Mouse (Mus musculus) stomach, embryonic 14.5 days (tissue): ENCODE results near the gene Ercc6l2. TPM values are rescaled to one million over a fixed set of nuclear protein-coding genes. Genes with fewer than 3 reads are reported as not detected.

Source experiments
- ATAC-seq: fragments of 200-750 bp; cut with Nextera tagmentation; 2 replicates; pipeline ENCODE4 v1.8.0; 2017; ENCODE audit warnings: low read depth, moderate TSS enrichment; ENCODE audit not compliant: insufficient number of reproducible peaks, insufficient read depth, low FRiP score
- H3K27ac ChIP-seq: fragments of 300-500 bp; sonication (generic); 2 replicates; pipeline ENCODE4 v1.5.1; 2014; ENCODE audit warnings: mild to moderate bottlenecking, low read length, moderate library complexity, mixed read lengths
- H3K27me3 ChIP-seq: fragments of 300-500 bp; sonication (generic); 2 replicates; pipeline ENCODE4 v1.6.1; 2014; ENCODE audit warnings: low read length, control low read depth, mixed read lengths; ENCODE audit not compliant: control insufficient read depth, insufficient read depth
- H3K36me3 ChIP-seq: fragments of 300-500 bp; sonication (generic); 2 replicates; pipeline ENCODE4 v1.6.1; 2014; ENCODE audit warnings: mild to moderate bottlenecking, control low read depth, low read length, moderate library complexity, mixed read lengths; ENCODE audit not compliant: control insufficient read depth, insufficient read depth
- H3K4me1 ChIP-seq: fragments of 300-500 bp; sonication (generic); 2 replicates; pipeline ENCODE4 v1.6.1; 2014; ENCODE audit warnings: low read length, control low read depth, mixed read lengths; ENCODE audit not compliant: control insufficient read depth, insufficient read depth
- H3K4me2 ChIP-seq: fragments of 300-500 bp; sonication (generic); replicated peaks from 2 replicates; pipeline ENCODE4 v1.6.1; 2014; ENCODE audit warnings: low read depth, low read length, control low read depth
- H3K4me3 ChIP-seq: fragments of 300-500 bp; sonication (generic); 2 replicates; pipeline ENCODE4 v1.5.1; 2014; ENCODE audit warnings: low read depth, low read length, control low read depth
- H3K9ac ChIP-seq: fragments of 300-500 bp; sonication (generic); replicated peaks from 2 replicates; pipeline ENCODE4 v1.6.1; 2014; ENCODE audit warnings: low read depth, mild to moderate bottlenecking, control low read depth, low read length, moderate library complexity, mixed read lengths
- H3K9me3 ChIP-seq: fragments of 300-500 bp; sonication (generic); 2 replicates; pipeline ENCODE4 v1.6.1; 2016; ENCODE audit warnings: low read depth, low read length, control low read depth; ENCODE audit not compliant: control insufficient read depth
- WGBS: fragments of 180-500 bp; shearing (Covaris S2); extraction: QIAGEN DNeasy Blood & Tissue Kit; methylation state at CpG from one replicate; pipeline ENCODE4 v1.1.7; 2014; 5-methylcytosine and 5-hydroxymethylcytosine counted together
- polyA plus RNA-seq: library from polyadenylated mRNA; unstranded; fragments of >200 nt; fragmentation: Nextera tagmentation; extraction: Ambion mirVana; gene quantifications from 2 replicates; pipeline ENCODE4 v1.2.1, GENCODE M21; 2014

Gene Ercc6l2
- polyA plus RNA-seq, 1 experiment from 2014 or later = 29.2 TPM

DNA sequence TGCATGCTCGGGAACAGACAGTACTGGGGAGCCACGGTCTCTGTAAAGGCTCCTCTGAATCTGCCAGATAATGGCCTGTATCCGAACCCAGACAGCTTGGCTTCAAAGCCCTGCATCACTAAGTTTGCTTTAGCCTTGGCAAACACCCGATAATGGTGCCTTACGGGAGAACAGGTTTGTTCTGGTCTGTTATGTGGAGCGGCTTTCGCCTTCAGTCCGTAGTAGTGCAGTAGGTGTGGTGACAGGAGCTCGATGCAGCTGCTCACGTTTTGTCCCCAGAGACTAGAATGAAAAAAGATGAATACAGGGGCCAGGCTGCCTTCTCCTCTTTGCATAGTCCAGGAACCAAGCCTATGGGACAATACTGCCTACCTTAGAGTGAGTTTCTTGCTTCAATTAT is 115.5 kb downstream of the Ercc6l2 start:
- no peak overlapping the region for H3K4me2 ChIP-seq
- H3K9me3 ChIP-seq = no peaks in the 10 kb centered on the region
- no peaks in the 10 kb centered on the region for H3K27me3 ChIP-seq
- H3K4me1 ChIP-seq = peaks cover 24% of the 10 kb centered on the region
- no peak overlapping the region for H3K9ac ChIP-seq
- no peaks in the 10 kb centered on the region for H3K36me3 ChIP-seq
- H3K4me3 ChIP-seq = no peak overlapping the region
- 63% methylated on average over 10 of the region's 10 CpGs for WGBS
- peak; percentile 69; the same call in 1 of the 2 replicates for ATAC-seq
- peak overlapping the region; percentile 76; the same call in 1 of the 2 replicates for H3K27ac ChIP-seq

DNA sequence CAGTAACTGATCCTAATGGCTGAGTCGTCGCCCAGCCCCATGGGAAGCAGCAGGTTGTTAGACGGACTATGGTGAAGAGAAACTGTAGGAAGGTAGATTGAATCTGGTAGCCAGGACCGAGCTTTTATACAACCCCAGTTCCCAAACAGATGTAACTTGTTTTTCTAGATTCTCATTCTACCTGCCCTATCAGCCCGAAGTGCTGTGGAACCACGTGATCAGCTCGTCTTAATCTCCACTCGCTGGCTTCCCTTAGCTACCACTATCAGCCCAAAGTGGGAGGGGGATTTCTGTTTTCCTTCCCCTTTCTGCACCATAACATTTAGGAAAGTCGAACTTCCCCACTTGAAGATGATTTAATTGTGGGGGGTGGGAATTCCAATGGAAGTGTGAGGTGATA is 121.3 kb downstream of the Ercc6l2 start:
- Histone ChIP-seq H3K9ac (no peak overlapping the region), H3K4me3 (no peak overlapping the region), H3K27me3 (no peaks in the 10 kb centered on the region), H3K9me3 (no peaks in the 10 kb centered on the region), H3K4me2 (no peak overlapping the region), H3K4me1 (peaks cover 5% of the 10 kb centered on the region), H3K27ac (no peak overlapping the region), H3K36me3 (no peaks in the 10 kb centered on the region)
- 83% methylated on average over 9 of the region's 9 CpGs for WGBS
- no peak for ATAC-seq

DNA sequence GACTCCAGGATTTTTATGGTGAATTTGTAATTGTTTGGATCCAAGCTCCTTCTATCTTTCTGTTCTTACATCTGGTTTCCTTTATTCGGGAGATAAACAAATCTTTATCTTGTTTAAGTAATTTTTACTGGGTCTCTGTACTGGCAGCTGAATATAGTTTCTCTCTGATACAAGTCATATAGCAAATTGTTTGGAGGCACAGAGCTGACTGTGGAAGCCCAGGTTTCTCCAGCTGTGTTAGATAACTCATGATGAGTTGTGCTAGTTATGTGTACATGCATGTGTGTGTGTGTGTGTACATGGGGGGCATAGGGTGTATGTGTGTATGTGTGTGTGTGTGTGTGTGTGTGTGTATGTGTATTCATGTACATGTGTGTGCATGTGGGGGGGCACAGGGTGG is 125.2 kb downstream of the Ercc6l2 start:
- WGBS = 38% methylated on average over 1 of the region's 1 CpGs
- Histone ChIP-seq H3K27ac (peak overlapping the region; percentile 86), H3K4me3 (no peak overlapping the region), H3K4me1 (peaks cover 12% of the 10 kb centered on the region; the same call in 1 of the 2 replicates), H3K9me3 (no peaks in the 10 kb centered on the region), H3K27me3 (no peaks in the 10 kb centered on the region), H3K9ac (no peak overlapping the region), H3K36me3 (no peaks in the 10 kb centered on the region), H3K4me2 (no peak overlapping the region)
- ATAC-seq = peak; percentile 54; the same call in 1 of the 2 replicates

DNA sequence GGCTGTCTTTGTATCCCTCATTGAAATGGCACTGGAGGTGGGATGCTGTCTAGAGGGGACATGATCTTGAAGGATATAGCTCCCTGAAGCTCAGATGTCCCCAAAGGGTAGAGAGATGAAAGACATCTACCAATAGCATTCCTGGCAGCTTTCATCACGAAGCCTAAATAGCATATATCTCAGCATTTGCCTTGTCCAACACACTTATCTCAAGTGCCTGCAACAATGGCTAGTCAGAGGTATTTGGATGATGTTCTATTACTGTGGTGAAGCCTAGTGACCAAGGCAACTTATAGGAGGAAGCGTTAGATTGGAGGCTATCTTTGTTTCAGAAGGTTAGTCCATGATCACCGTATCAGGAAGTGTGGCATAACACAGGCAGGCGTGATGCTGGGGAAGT is 126.1 kb downstream of the Ercc6l2 start:
- H3K9ac ChIP-seq = no peak overlapping the region
- H3K27ac ChIP-seq = peak overlapping the region; percentile 86
- no peaks in the 10 kb centered on the region for H3K36me3 ChIP-seq
- no peak for ATAC-seq
- no peak overlapping the region for H3K4me3 ChIP-seq
- no peaks in the 10 kb centered on the region for H3K9me3 ChIP-seq
- no peak overlapping the region for H3K4me2 ChIP-seq
- no peaks in the 10 kb centered on the region for H3K27me3 ChIP-seq
- 83% methylated on average over 4 of the region's 4 CpGs for WGBS
- H3K4me1 ChIP-seq = peaks cover 12% of the 10 kb centered on the region; the same call in 1 of the 2 replicates

DNA sequence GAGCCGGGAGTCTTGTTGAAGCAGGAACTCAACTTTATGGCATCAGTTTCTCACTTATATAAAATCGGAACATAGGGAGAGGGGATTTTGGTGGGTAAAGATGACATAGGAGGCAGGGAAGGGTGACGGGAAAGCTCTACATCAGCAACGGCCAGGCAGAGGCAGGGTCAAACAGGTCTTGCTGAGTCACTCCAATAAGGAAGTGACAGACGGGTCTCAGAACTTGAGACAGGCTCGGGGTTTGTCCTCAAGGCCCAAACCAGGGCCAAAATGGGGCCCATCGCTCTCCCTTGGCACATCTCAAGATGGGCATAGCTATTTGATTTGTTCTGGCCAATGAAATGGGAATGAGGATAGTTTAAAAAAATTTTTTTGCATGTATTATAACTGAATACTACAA is 128.6 kb downstream of the Ercc6l2 start:
- H3K36me3 ChIP-seq = no peaks in the 10 kb centered on the region
- 83% methylated on average over 7 of the region's 7 CpGs for WGBS
- ATAC-seq = no peak

DNA sequence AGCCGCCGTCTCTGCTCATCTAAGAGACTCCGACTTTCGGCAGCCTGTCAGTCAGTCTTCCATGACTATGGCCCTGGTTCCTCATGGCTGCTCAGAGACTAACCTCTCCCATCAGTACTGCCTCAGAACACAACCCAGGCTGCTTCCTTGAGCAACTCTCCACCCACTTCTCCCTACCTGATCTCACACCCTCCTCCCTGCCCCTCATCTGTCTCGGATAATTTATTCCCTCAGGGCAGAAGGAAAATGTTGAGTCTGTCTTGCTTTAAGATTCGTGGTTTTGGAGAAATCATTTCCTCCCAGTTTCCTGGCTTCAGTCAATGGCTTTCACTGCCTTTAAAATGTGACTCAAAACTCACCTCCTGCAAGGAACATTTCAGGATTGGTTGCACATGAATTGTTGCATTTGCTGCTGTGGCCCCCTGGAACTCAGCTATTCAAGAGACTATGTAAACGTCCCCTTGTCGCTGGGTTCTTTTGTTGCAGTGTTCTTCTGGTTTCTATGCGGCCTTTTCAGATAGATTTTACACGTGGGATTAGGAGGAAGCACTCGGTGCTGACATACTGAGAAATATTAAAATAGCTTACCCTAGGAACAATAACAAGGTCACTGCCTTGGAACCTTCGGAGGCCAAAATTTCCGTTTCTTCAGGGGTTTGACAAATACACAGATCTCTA is 129.4 kb downstream of the Ercc6l2 start:
- H3K27ac ChIP-seq = peak overlapping the region; percentile 58
- no peaks in the 10 kb centered on the region for H3K27me3 ChIP-seq
- no peak for ATAC-seq
- 46% methylated on average over 13 of the region's 13 CpGs for WGBS
- H3K9me3 ChIP-seq = no peaks in the 10 kb centered on the region
- no peaks in the 10 kb centered on the region for H3K36me3 ChIP-seq
- no peak overlapping the region for H3K9ac ChIP-seq
- no peak overlapping the region for H3K4me2 ChIP-seq
- no peak overlapping the region for H3K4me3 ChIP-seq
- peaks cover 12% of the 10 kb centered on the region; the same call in 1 of the 2 replicates for H3K4me1 ChIP-seq

More for the DNA sequence above, 128.6 kb downstream of the Ercc6l2 start:
- Histone ChIP-seq H3K9ac (no peak overlapping the region), H3K4me3 (no peak overlapping the region), H3K9me3 (no peaks in the 10 kb centered on the region), H3K27me3 (no peaks in the 10 kb centered on the region), H3K27ac (no peak overlapping the region), H3K4me1 (peaks cover 12% of the 10 kb centered on the region; the same call in 1 of the 2 replicates), H3K4me2 (no peak overlapping the region)

Other genes with a start within 250 kb of the Ercc6l2 start
- 71.5 and 79.8 TPM in 2 replicates for gene Ptch1, start 241.6 kb upstream of the Ercc6l2 start, polyA plus RNA-seq